Mouse (Mus musculus) heart, postnatal 0 days (tissue): ENCODE measurements around the gene Gm48551.

ENCODE experiments used
- CTCF ChIP-seq: IDR thresholded peaks from 2 replicates; pipeline ENCODE4 v1.5.1; 2016; ENCODE audit warnings: antibody characterized with exemption, control low read depth, low read depth
- EP300 ChIP-seq: IDR thresholded peaks from 2 replicates; pipeline ENCODE4 v1.6.1; 2016; ENCODE audit warnings: antibody characterized with exemption, low read depth

DNA sequence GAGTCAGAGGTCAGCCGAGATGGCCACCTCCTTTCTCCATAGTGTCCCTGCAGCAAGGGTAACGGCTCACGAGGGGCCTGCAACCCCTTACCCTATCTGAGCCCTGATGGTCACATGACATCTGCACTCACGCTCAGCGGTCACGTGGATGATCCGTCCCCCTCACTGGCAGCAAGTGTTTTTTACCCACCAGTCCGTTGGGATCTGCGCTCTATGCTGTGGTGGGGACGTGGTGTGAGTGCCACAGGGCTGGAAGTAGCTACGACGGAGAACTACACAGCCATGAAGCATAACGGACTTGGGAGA lies 24.1 kb downstream of the Gm48551 start:
- TF ChIP-seq CTCF = no peak
- no peak for TF ChIP-seq EP300
